Mouse (Mus musculus): ENCODE measurements at regions not wholly inside any gene's neighbourhood (a gene's known extent, or its start where the extent isn't known, plus 50 kb on each side); places are given as distances from the start of the nearest gene placed in this dataset.

DNA sequence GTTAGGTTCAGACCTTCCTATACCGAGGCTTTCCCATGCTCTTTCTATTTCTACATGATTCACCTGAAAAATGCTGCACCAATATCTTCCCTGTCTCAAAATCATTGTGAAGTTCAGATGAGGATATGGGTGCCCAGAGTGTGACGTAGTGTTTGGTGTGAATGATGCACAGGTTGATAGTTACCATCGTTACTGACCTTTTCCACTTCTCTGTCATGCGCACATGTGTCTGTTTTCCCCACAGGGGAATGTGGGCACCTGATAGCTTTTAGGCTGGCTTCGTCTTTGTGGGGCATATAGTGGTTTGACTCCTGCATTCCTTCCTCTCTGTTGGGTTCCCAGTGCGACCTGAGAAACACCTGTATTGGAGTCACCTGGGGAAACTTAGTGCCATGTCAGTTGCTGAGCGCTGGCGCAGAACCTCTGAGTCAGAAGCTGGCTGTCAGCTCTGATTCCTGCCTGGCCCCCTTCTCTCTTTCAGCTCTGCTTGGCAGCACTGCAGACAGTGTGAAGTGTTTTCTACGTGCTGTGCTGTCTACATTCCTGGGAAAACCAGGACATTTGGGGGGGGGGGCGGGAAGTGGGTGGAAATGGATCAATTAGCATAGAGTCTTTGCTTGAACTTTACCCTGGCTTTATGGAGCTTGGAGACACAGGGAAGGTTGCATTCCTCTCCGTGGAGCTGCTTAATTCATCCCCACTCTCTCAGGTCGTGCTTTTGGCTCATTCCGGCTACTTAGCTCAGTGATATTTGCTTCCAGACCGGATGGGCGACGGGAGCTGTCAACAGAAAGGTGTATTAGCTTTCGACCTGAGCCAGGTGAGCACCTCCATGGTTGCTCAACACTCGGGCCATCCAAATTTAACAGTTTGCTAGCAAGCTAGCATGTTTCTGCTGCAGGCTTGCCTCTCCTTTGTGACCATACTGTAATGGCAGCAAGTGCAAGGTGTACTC lies 1281.4 kb upstream of the A1bg start:
- ATAC-seq (ENCODE audit: low read depth): no peak
- Histone ChIP-seq H3K9ac (replicated peaks; ENCODE audit: low read depth, low read length) (no peak overlapping the region), H3K4me2 (ENCODE audit: low read depth, low read length) (no peak overlapping the region), H3K4me1 (ENCODE audit: control insufficient read depth, insufficient read depth, low read length) (no peaks in the 10 kb centered on the region), H3K9me3 (ENCODE audit: control insufficient read depth, low read length) (no peaks in the 10 kb centered on the region; the same call in 1 of the 2 replicates), H3K4me3 (ENCODE audit: low read depth, low read length) (no peak overlapping the region), H3K27me3 (ENCODE audit: control insufficient read depth, insufficient read depth, low read length) (no peaks in the 10 kb centered on the region), H3K27ac (ENCODE audit: low read depth, low read length) (no peak overlapping the region), H3K36me3 (ENCODE audit: control insufficient read depth, insufficient read depth, low read length) (no peaks in the 10 kb centered on the region)
- whole genome bisulfite sequencing: 85% methylated on average over 18 of the region's 18 CpGs

DNA sequence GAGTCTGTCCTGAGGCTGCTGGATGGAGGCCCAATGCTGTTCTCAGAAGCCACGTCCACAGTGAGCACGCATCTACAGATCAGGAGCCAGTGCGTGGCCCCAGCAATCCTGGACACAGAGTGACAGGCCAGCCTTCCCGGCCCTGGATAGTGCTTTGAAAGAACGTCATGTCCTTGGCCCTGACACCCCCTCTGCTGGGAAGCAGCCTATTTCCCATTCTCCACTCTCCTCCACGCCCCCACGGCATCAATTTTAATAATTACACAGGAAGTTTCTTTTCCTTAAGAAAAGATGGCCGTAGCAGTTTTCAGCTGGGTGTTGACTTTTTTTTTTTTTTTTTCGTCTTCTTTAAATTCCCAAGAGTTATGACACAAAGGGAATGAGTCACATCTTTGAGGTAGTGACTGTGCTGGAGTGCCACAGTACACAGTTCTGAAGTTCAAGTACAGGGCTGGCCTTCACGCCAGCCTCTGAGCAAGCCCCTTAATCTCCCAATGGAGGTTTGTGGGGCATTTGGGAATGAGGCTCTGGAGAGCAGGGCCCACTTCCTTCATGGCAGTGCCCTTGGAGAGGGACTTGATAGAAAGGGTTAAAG lies 1280.1 kb upstream of the A1bg start:
- no peak overlapping the region for H3K9ac ChIP-seq (replicated peaks; ENCODE audit: low read depth, low read length)
- H3K9me3 ChIP-seq (ENCODE audit: control insufficient read depth, low read length): no peaks in the 10 kb centered on the region; the same call in 1 of the 2 replicates
- WGBS: 84% methylated on average over 10 of the region's 10 CpGs
- H3K4me1 ChIP-seq (ENCODE audit: control insufficient read depth, insufficient read depth, low read length): no peaks in the 10 kb centered on the region
- H3K27me3 ChIP-seq (ENCODE audit: control insufficient read depth, insufficient read depth, low read length): no peaks in the 10 kb centered on the region
- H3K4me2 ChIP-seq (ENCODE audit: low read depth, low read length): no peak overlapping the region
- H3K36me3 ChIP-seq (ENCODE audit: control insufficient read depth, insufficient read depth, low read length): no peaks in the 10 kb centered on the region
- no peak for ATAC-seq (ENCODE audit: low read depth)
- no peak overlapping the region for H3K4me3 ChIP-seq (ENCODE audit: low read depth, low read length)
- no peak overlapping the region for H3K27ac ChIP-seq (ENCODE audit: low read depth, low read length)

DNA sequence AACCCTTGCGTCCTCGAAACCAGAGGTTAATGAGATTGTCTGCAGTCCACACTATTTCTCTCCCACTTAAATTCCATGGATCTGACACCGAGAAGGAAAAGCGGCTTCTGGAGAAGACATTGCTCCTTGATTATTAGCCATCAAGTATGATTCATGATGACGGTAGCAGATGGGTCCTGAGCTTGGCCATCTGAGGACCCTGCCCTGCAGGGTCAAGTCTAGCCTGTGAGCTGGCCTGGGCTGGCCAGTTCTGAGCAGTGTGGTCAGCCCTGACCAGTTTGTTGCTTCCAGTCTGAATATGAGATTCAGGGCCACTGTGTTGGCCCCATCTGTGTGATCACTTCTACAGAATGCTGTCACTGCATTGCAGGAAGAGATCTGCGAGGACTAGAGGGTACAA lies 1275.9 kb upstream of the A1bg start:
- Histone ChIP-seq H3K4me2 (ENCODE audit: low read depth, low read length) (no peak overlapping the region), H3K27me3 (ENCODE audit: control insufficient read depth, insufficient read depth, low read length) (no peaks in the 10 kb centered on the region), H3K36me3 (ENCODE audit: control insufficient read depth, insufficient read depth, low read length) (no peaks in the 10 kb centered on the region), H3K4me1 (ENCODE audit: control insufficient read depth, insufficient read depth, low read length) (no peaks in the 10 kb centered on the region), H3K9me3 (ENCODE audit: control insufficient read depth, low read length) (no peaks in the 10 kb centered on the region; the same call in 1 of the 2 replicates), H3K4me3 (ENCODE audit: low read depth, low read length) (no peak overlapping the region), H3K27ac (ENCODE audit: low read depth, low read length) (no peak overlapping the region), H3K9ac (replicated peaks; ENCODE audit: low read depth, low read length) (no peak overlapping the region)
- ATAC-seq (ENCODE audit: low read depth): no peak
- 94% methylated on average over 6 of the region's 6 CpGs for WGBS

DNA sequence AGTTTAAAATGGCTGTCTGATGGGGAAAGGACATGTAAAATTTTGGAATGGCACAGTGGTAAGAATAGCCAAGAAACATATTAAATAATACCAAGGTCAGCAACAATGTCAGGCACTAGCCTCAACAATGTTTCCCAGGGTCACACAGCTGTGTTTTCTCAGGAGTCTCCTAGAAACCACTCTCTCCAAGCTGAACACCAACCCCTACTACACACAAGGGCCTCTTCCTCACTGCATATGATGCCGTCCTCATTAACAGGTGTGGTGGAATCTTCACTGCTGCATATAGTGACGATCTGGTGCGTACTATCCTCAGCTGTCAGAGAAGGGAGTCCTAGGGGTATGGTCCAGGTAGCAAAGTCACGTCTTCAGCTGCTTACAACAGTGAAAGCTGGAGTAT lies 1275.4 kb upstream of the A1bg start:
- no peak for ATAC-seq (ENCODE audit: low read depth)
- no peak overlapping the region for H3K27ac ChIP-seq (ENCODE audit: low read depth, low read length)
- 90% methylated on average over 4 of the region's 4 CpGs for WGBS
- no peaks in the 10 kb centered on the region for H3K4me1 ChIP-seq (ENCODE audit: control insufficient read depth, insufficient read depth, low read length)
- H3K9ac ChIP-seq (replicated peaks; ENCODE audit: low read depth, low read length): no peak overlapping the region
- no peaks in the 10 kb centered on the region for H3K27me3 ChIP-seq (ENCODE audit: control insufficient read depth, insufficient read depth, low read length)
- no peak overlapping the region for H3K4me2 ChIP-seq (ENCODE audit: low read depth, low read length)
- no peak overlapping the region for H3K4me3 ChIP-seq (ENCODE audit: low read depth, low read length)
- no peaks in the 10 kb centered on the region; the same call in 1 of the 2 replicates for H3K9me3 ChIP-seq (ENCODE audit: control insufficient read depth, low read length)
- no peaks in the 10 kb centered on the region for H3K36me3 ChIP-seq (ENCODE audit: control insufficient read depth, insufficient read depth, low read length)

DNA sequence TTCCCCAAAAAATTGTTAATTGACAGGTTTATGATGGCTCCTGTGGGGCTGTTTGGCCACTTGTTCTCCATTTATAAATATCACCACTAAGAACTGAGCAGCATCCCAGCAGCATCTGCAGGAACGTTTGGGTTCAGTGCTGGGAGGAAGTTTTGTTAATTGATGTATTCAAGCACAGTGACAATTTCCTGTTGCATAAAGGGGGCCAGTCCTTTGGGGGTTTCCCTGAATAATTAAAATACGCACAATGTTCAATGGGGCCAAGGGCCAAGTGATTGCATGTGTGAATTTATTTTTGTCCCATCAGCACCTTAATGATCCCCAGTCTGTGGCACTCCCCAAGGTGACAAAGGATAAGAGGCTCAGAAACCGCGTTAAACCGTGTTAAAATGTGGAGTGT lies 1272.6 kb upstream of the A1bg start:
- ATAC-seq (ENCODE audit: low read depth): no peak
- H3K9ac ChIP-seq (replicated peaks; ENCODE audit: low read depth, low read length): no peak overlapping the region
- no peak overlapping the region for H3K4me3 ChIP-seq (ENCODE audit: low read depth, low read length)
- 71% methylated on average over 5 of the region's 5 CpGs for WGBS
- H3K9me3 ChIP-seq (ENCODE audit: control insufficient read depth, low read length): no peaks in the 10 kb centered on the region
- H3K4me2 ChIP-seq (ENCODE audit: low read depth, low read length): no peak overlapping the region
- H3K27me3 ChIP-seq (ENCODE audit: control insufficient read depth, insufficient read depth, low read length): no peaks in the 10 kb centered on the region
- no peak overlapping the region for H3K27ac ChIP-seq (ENCODE audit: low read depth, low read length)
- H3K36me3 ChIP-seq (ENCODE audit: control insufficient read depth, insufficient read depth, low read length): no peaks in the 10 kb centered on the region
- H3K4me1 ChIP-seq (ENCODE audit: control insufficient read depth, insufficient read depth, low read length): no peaks in the 10 kb centered on the region

DNA sequence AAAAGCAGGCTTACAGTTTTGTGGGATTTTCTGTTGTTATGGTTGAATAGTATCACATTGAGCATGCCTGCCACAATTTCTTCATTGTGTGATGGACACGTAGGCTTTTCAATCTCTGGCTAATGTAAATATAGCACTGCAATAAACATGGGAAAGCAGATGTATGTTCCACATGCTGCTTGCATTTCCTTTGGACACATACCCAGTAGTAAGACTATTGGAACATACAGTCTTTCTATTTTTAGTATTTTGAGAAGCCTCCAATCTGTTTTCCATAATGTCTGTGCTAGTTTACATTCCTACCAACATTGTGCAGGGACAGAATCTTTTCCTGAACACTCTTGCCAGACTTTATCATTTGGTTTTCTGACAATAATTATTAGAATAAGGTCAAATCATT lies 1269.9 kb upstream of the A1bg start:
- H3K9ac ChIP-seq (replicated peaks; ENCODE audit: low read depth, low read length): no peak overlapping the region
- WGBS: 90% methylated on average over 1 of the region's 1 CpGs
- H3K27ac ChIP-seq (ENCODE audit: low read depth, low read length): no peak overlapping the region
- H3K4me3 ChIP-seq (ENCODE audit: low read depth, low read length): no peak overlapping the region
- H3K4me1 ChIP-seq (ENCODE audit: control insufficient read depth, insufficient read depth, low read length): no peaks in the 10 kb centered on the region
- no peaks in the 10 kb centered on the region for H3K9me3 ChIP-seq (ENCODE audit: control insufficient read depth, low read length)
- no peak for ATAC-seq (ENCODE audit: low read depth)
- no peaks in the 10 kb centered on the region for H3K27me3 ChIP-seq (ENCODE audit: control insufficient read depth, insufficient read depth, low read length)
- H3K4me2 ChIP-seq (ENCODE audit: low read depth, low read length): no peak overlapping the region
- no peaks in the 10 kb centered on the region for H3K36me3 ChIP-seq (ENCODE audit: control insufficient read depth, insufficient read depth, low read length)

DNA sequence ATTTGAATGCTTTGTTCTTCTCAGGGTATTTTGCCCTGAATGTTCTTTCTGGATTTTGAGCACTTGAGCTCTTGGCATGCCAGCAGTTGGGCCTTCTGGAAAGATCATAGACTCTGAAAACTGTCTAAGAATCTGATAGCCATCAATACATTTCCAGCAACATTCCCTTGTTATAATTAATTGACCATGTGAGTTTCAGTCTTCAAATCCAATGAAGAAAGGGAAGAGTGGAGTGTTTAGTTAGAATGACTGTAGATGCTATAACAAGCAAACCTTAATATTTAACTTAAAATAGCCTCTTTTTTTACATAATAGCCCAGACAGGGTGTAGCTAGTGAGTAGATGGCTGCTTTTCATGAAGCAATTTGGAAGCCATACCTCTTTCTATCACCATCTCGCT lies 1268.8 kb upstream of the A1bg start:
- Histone ChIP-seq H3K4me3 (ENCODE audit: low read depth, low read length) (no peak overlapping the region), H3K4me1 (ENCODE audit: control insufficient read depth, insufficient read depth, low read length) (no peaks in the 10 kb centered on the region), H3K27ac (ENCODE audit: low read depth, low read length) (no peak overlapping the region), H3K4me2 (ENCODE audit: low read depth, low read length) (no peak overlapping the region), H3K9ac (replicated peaks; ENCODE audit: low read depth, low read length) (no peak overlapping the region), H3K36me3 (ENCODE audit: control insufficient read depth, insufficient read depth, low read length) (no peaks in the 10 kb centered on the region), H3K27me3 (ENCODE audit: control insufficient read depth, insufficient read depth, low read length) (no peaks in the 10 kb centered on the region), H3K9me3 (ENCODE audit: control insufficient read depth, low read length) (no peaks in the 10 kb centered on the region)
- ATAC-seq (ENCODE audit: low read depth): no peak
- WGBS: 94% methylated on average over 1 of the region's 1 CpGs

DNA sequence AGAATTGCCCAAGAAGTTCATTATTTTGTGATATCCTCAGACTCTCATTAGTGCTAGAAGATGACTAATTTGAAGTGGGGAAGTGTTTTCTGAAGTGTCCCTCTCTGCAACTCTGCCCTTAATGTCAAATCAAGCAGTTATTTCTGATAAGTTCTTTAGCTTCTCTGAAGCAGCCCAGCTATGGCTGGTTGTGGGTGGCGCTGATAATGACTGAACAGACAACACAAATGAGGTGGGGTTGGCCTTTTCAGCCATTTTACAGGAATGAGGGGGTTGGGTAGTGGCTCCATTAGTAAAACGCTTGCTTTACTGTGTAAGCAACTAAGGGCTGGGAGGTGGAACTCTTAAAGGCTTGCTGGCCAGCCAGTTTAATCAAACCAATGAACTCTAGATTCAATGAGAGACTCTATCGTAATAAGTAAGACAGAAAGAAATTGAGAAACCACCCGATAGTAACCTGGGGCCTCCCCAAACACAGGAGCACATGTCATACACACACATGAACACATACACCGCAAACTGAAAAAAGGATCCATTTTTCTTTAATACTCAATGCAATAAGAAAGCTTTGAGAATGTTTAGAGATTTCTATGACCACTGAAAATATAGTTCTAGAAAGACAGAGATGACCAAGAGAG lies 1268.3 kb upstream of the A1bg start:
- no peaks in the 10 kb centered on the region for H3K27me3 ChIP-seq (ENCODE audit: control insufficient read depth, insufficient read depth, low read length)
- no peak overlapping the region for H3K4me3 ChIP-seq (ENCODE audit: low read depth, low read length)
- H3K9me3 ChIP-seq (ENCODE audit: control insufficient read depth, low read length): no peaks in the 10 kb centered on the region
- no peak overlapping the region for H3K9ac ChIP-seq (replicated peaks; ENCODE audit: low read depth, low read length)
- H3K36me3 ChIP-seq (ENCODE audit: control insufficient read depth, insufficient read depth, low read length): no peaks in the 10 kb centered on the region
- no peak overlapping the region for H3K27ac ChIP-seq (ENCODE audit: low read depth, low read length)
- 89% methylated on average over 5 of the region's 5 CpGs for WGBS
- no peak for ATAC-seq (ENCODE audit: low read depth)
- H3K4me2 ChIP-seq (ENCODE audit: low read depth, low read length): no peak overlapping the region
- H3K4me1 ChIP-seq (ENCODE audit: control insufficient read depth, insufficient read depth, low read length): no peaks in the 10 kb centered on the region

All from neural tube, embryonic 14.5 days (tissue).